Mouse (Mus musculus) heart, postnatal 0 days (tissue): ENCODE results near the gene Gfi1. TPM values are rescaled to one million over a fixed set of nuclear protein-coding genes. Genes with fewer than 3 reads are reported as not detected.

Experiments
- ATAC-seq: fragments of 200-750 bp; cut with Nextera tagmentation; 2 replicates; pipeline ENCODE4 v1.8.0; 2017; ENCODE audit warnings: low read depth, moderate number of reproducible peaks, moderate library complexity; ENCODE audit not compliant: insufficient read depth
- DNase-seq: peaks from one replicate; pipeline ENCODE4 v3.0.0-alpha.2; 2016; ENCODE audit warnings: low spot score
- H3K27ac ChIP-seq: fragments of 300-500 bp; sonication (generic); 2 replicates; pipeline ENCODE4 v1.5.1; 2014; ENCODE audit warnings: low read depth, mild to moderate bottlenecking
- H3K27me3 ChIP-seq: fragments of 300-500 bp; sonication (generic); 2 replicates; pipeline ENCODE4 v1.6.1; 2014; ENCODE audit warnings: low read length, mixed read lengths; ENCODE audit not compliant: control insufficient read depth, insufficient read depth
- H3K36me3 ChIP-seq: fragments of 300-500 bp; sonication (generic); replicated peaks from 2 replicates; pipeline ENCODE4 v1.6.1; 2014; ENCODE audit warnings: low read length, mixed read lengths; ENCODE audit not compliant: control insufficient read depth, insufficient read depth
- H3K4me1 ChIP-seq: fragments of 300-500 bp; sonication (generic); 2 replicates; pipeline ENCODE4 v1.6.1; 2014; ENCODE audit warnings: antibody characterized with exemption; ENCODE audit not compliant: control insufficient read depth, insufficient read depth
- H3K4me2 ChIP-seq: fragments of 300-500 bp; sonication (generic); 2 replicates; pipeline ENCODE4 v1.6.1; 2014; ENCODE audit warnings: low read depth, mild to moderate bottlenecking, low read length, moderate library complexity
- H3K4me3 ChIP-seq: fragments of 300-500 bp; sonication (generic); 2 replicates; pipeline ENCODE4 v1.5.1; 2014; ENCODE audit warnings: low read depth, low read length
- H3K9ac ChIP-seq: fragments of 300-500 bp; sonication (generic); replicated peaks from 2 replicates; pipeline ENCODE4 v1.6.1; 2014; ENCODE audit warnings: low read depth, low read length, mixed read lengths
- H3K9me3 ChIP-seq: fragments of 300-500 bp; sonication (generic); replicated peaks from 2 replicates; pipeline ENCODE4 v1.6.1; 2016; ENCODE audit warnings: low read length; ENCODE audit not compliant: control insufficient read depth
- CTCF ChIP-seq: IDR thresholded peaks from 2 replicates; pipeline ENCODE4 v1.5.1; 2016; ENCODE audit warnings: antibody characterized with exemption, control low read depth, low read depth
- EP300 ChIP-seq: IDR thresholded peaks from 2 replicates; pipeline ENCODE4 v1.6.1; 2016; ENCODE audit warnings: antibody characterized with exemption, low read depth
- WGBS: fragments of 180-500 bp; shearing (Covaris S2); extraction: QIAGEN DNeasy Blood & Tissue Kit; methylation state at CpG from one replicate; pipeline ENCODE4 v1.1.7; 2014; 5-methylcytosine and 5-hydroxymethylcytosine counted together
- polyA plus RNA-seq: library from polyadenylated mRNA; unstranded; fragments of >200 nt; fragmentation: Nextera tagmentation; extraction: Ambion mirVana; gene quantifications from 2 replicates; pipeline ENCODE4 v1.2.1, GENCODE M21; 2015
- total RNA-seq: library from RNA; depleted of rRNA; stranded (reverse); fragments of >200 nt; gene quantifications from 2 replicates; pipeline ENCODE4 v1.2.3, GENCODE M21; 2014; ENCODE audit warnings: low replicate concordance

The Gfi1 gene
- total and polyA plus RNA-seq, 2 experiments from 2014 or later = not detected

DNA sequence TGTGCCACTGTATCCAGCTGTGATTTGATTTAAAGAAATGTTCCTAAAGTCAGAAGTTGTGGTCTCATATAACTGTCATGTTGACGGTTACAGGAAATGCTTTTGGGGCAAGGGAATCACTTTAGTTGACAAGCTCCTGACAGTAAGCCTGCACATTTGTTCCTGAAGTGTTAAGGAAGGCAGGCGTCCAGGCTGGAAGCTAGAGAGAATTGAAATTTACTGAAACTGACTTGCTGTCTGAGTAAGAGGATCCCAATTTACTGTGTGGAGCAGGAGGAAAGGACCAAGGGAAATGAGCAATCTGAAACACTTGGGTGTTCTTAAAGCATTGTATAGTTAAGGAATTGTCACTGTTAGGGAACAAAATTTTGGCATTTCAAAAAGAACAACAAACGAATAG lies 6.6 kb downstream of the Gfi1 start:
- Histone ChIP-seq H3K4me3 (no peak overlapping the region), H3K9me3 (no peaks in the 10 kb centered on the region), H3K4me1 (peaks cover 18% of the 10 kb centered on the region; the same call in 1 of the 2 replicates), H3K4me2 (no peak overlapping the region), H3K36me3 (no peaks in the 10 kb centered on the region), H3K27me3 (peaks cover 82% of the 10 kb centered on the region), H3K27ac (no peak overlapping the region), H3K9ac (no peak overlapping the region)
- TF ChIP-seq CTCF (no peak), EP300 (no peak)
- WGBS = 30% methylated on average over 3 of the region's 3 CpGs
- DNase-seq = no peak
- no peak for ATAC-seq

DNA sequence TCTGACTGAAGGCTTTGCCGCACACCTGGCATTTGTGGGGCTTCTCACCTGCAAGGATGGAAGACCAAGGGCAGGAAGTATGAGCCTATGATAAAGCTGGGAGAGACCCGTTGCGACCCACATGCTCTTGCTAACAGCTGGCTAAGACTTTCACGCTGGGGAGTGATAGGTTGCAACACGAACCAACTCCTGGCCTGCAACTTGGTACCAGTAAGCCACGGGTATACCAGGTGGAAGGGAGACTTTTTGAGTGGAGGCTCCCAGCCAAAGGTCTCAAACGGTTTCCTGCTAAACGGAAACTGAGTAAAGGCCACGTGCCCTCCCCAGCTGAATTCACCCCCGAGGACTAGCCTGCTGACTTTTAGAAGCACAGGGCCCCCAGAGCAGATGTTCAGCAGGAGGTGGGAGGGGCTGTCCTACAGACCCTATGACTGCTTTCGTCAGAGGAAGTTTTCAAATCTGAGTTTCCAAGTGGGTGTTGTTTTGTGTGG lies 7.9 kb downstream of the Gfi1 start:
- peaks cover 73% of the 10 kb centered on the region for H3K27me3 ChIP-seq
- no peak overlapping the region for H3K4me2 ChIP-seq
- H3K4me1 ChIP-seq = peaks cover 8% of the 10 kb centered on the region; the same call in 1 of the 2 replicates
- H3K27ac ChIP-seq = no peak overlapping the region
- no peak overlapping the region for H3K4me3 ChIP-seq
- ATAC-seq (no peak), DNase-seq (no peak)
- H3K9ac ChIP-seq = no peak overlapping the region
- H3K36me3 ChIP-seq = no peaks in the 10 kb centered on the region
- TF ChIP-seq CTCF (no peak), EP300 (no peak)
- no peaks in the 10 kb centered on the region for H3K9me3 ChIP-seq
- WGBS = 22% methylated on average over 11 of the region's 11 CpGs

DNA sequence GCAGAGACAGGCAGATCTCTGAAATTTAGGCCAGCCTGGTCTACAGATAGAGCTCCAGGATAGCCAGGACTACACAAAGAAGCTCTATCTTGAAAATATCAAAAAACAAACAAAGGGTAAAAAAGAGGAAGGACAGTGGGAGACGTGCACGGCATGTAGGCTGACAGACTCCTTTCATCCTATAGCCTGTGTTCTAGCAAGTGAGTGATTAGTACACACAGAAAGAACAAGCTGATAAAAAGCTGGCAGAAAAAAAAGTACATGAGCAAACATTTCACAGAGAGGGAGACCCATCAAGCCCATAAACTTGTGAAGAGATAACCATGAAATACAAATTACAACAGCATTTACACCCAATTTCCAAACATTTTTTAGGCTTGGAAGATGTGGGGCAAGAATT lies 14.1 kb downstream of the Gfi1 start:
- no peak overlapping the region for H3K4me2 ChIP-seq
- no peaks in the 10 kb centered on the region for H3K36me3 ChIP-seq
- H3K4me3 ChIP-seq = no peak overlapping the region
- no peak overlapping the region for H3K27ac ChIP-seq
- 20% methylated on average over 2 of the region's 2 CpGs for WGBS
- no peaks in the 10 kb centered on the region for H3K9me3 ChIP-seq
- ATAC-seq (no peak), DNase-seq (no peak)
- H3K4me1 ChIP-seq = no peaks in the 10 kb centered on the region
- no peak for TF ChIP-seq CTCF
- no peak for TF ChIP-seq EP300
- H3K27me3 ChIP-seq = peaks cover 24% of the 10 kb centered on the region; the same call in 1 of the 2 replicates
- H3K9ac ChIP-seq = no peak overlapping the region

DNA sequence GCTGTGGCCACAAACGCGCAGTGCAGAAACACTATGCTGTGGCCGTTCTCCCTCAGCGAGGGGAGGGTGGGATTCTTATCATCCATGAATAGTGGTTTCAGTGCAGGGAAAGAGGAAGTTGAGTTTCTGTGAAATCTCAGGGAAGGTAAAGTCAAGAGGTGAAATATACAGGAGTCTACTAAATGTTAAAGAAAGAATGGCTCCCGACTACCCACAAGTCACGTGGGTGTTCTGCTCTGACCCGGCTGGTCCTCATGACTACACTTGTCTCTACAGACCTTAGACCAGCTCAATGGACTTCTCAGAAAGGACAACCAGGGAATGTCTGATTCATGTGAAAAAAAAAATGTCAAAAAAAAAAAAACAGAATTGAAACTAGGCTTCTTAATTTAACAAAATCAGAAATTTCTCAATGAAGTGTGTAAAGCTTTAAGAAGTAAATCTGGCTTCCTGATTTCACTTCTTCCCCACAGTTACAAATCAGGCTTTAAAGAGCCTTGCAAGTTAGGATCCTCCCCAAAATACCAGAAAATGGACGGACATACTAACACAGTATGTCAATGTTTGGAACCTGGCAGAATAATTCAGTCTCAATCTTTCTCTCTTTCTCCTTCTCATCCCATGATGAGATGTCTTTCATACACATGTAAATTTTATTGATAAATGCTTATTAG lies 17.6 kb downstream of the Gfi1 start:
- Histone ChIP-seq H3K9me3 (no peaks in the 10 kb centered on the region), H3K4me1 (no peaks in the 10 kb centered on the region), H3K4me3 (no peak overlapping the region), H3K36me3 (no peaks in the 10 kb centered on the region), H3K27me3 (0 out of 2 replicates have a peak, but pooled peaks cover 14% of the 10 kb centered on the region), H3K9ac (no peak overlapping the region), H3K4me2 (no peak overlapping the region), H3K27ac (no peak overlapping the region)
- ATAC-seq (no peak), DNase-seq (no peak)
- 73% methylated on average over 8 of the region's 8 CpGs for WGBS
- no peak for TF ChIP-seq EP300
- TF ChIP-seq CTCF = no peak

DNA sequence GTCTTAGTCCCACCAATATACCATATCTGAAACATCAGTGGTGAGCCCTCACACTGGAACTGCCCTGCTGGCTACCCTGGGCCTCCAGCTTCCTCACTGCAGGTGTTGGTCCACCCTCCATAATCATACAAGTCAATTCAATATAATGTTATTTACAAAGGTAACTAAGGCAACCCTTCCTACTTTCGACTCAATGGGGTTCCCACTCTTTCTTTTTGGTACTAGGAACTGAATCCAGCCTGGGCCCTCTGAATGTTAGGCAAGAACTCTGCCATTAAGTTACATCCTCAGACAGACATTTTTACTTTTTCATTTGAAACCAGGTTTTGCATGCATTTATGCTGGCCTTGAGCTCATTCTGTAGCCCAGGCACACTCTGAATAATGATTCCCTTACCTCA lies 19.6 kb downstream of the Gfi1 start:
- no peak overlapping the region for H3K4me2 ChIP-seq
- H3K9me3 ChIP-seq = no peaks in the 10 kb centered on the region
- H3K27ac ChIP-seq = no peak overlapping the region
- no peaks in the 10 kb centered on the region for H3K4me1 ChIP-seq
- H3K27me3 ChIP-seq = 0 out of 2 replicates have a peak, but pooled peaks cover 8% of the 10 kb centered on the region
- no peak overlapping the region for H3K4me3 ChIP-seq
- ATAC-seq (no peak), DNase-seq (no peak)
- TF ChIP-seq CTCF (no peak), EP300 (no peak)
- no peaks in the 10 kb centered on the region for H3K36me3 ChIP-seq
- 83% methylated on average over 1 of the region's 1 CpGs for WGBS
- H3K9ac ChIP-seq = no peak overlapping the region

DNA sequence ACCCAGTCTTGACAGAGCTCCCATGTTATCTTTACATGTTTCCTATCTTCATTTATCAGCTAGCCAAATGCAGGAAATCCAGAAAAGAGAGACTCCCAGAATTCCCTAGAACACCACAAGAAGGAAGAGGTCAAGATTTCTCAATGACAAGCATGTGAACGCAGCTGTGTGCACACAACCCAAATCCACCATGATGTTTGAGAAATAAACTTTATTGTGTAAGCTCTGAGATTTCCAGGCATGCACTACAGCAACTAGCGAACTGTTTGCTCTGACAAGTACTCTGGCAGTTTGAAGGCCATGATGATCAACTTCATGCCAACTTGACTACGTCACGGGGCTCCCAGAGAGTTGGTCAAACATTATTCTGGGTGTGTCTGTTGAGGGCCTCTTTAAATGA lies 20.1 kb downstream of the Gfi1 start:
- Histone ChIP-seq H3K27me3 (0 out of 2 replicates have a peak, but pooled peaks cover 7% of the 10 kb centered on the region), H3K4me2 (no peak overlapping the region), H3K27ac (no peak overlapping the region), H3K9ac (no peak overlapping the region), H3K36me3 (no peaks in the 10 kb centered on the region), H3K9me3 (no peaks in the 10 kb centered on the region), H3K4me1 (no peaks in the 10 kb centered on the region), H3K4me3 (no peak overlapping the region)
- no peak for DNase-seq
- 84% methylated on average over 4 of the region's 4 CpGs for WGBS
- TF ChIP-seq CTCF (no peak), EP300 (no peak)
- ATAC-seq = no peak
